Mouse (Mus musculus) ES-Bruce4 (cell line): Measurements from ENCODE around the gene Nab2.

Source experiments
- CTCF ChIP-seq: IDR thresholded peaks from one replicate; pipeline ENCODE4 v1.8.1; 2011; ENCODE audit warnings: low read depth, low read length
- EP300 ChIP-seq: IDR thresholded peaks from 2 replicates; pipeline ENCODE4 v1.6.1; 2011; ENCODE audit warnings: low read depth, low read length; ENCODE audit not compliant: insufficient read depth
- POLR2A ChIP-seq: IDR thresholded peaks from one replicate; pipeline ENCODE4 v1.8.1; 2011; ENCODE audit warnings: low read length; ENCODE audit not compliant: insufficient read depth

- TF ChIP-seq POLR2A: no peak
- no peak for TF ChIP-seq EP300
- no peak for TF ChIP-seq CTCF
These were observed 51.1 kb downstream of the Nab2 start for GRCm38 (mm10) chr10:127617294-127617693.
